Mouse (Mus musculus): ENCODE results near the gene Npm1.

Gene Npm1

GRCm38 (mm10) chr11:33162998-33163506 is at the start of gene Npm1:
Npm1 (minus strand) TSS chr11:33163206.
- DNase-seq (ENCODE audit: low read depth) = peak; percentile 99

- no peak for DNase-seq (ENCODE audit: low read depth)
Observed at GRCm38 (mm10) chr11:33207411-33207810, 44.4 kb upstream of the Npm1 start.

- DNase-seq (ENCODE audit: low read depth) = no peak
Observed at GRCm38 (mm10) chr11:33204966-33205365, 42.0 kb upstream of the Npm1 start.

GRCm38 (mm10) chr11:33204329-33204705 is 41.3 kb upstream of the Npm1 start:
- no peak for DNase-seq (ENCODE audit: low read depth)

- DNase-seq (ENCODE audit: low read depth) = no peak
Observed at GRCm38 (mm10) chr11:33203383-33204328, 40.6 kb upstream of the Npm1 start, which contains the start of gene Tlx3. Tlx3 (minus strand) TSS chr11:33203589.

GRCm38 (mm10) chr11:33202972-33203371 is 40.0 kb upstream of the Npm1 start:
- no peak for DNase-seq (ENCODE audit: low read depth)

GRCm38 (mm10) chr11:33202296-33202695 is 39.3 kb upstream of the Npm1 start:
- no peak for DNase-seq (ENCODE audit: low read depth)

GRCm38 (mm10) chr11:33201626-33202010 is 38.6 kb upstream of the Npm1 start:
- no peak for DNase-seq (ENCODE audit: low read depth)

GRCm38 (mm10) chr11:33200764-33201625 is 38.0 kb upstream of the Npm1 start:
- no peak for DNase-seq (ENCODE audit: low read depth)

GRCm38 (mm10) chr11:33199906-33200763 is 37.1 kb upstream of the Npm1 start:
- DNase-seq (ENCODE audit: low read depth) = no peak

- DNase-seq (ENCODE audit: low read depth) = no peak
Observed at GRCm38 (mm10) chr11:33199117-33199514, 36.1 kb upstream of the Npm1 start.

- no peak for DNase-seq (ENCODE audit: low read depth)
Observed at GRCm38 (mm10) chr11:33198351-33199116, 35.5 kb upstream of the Npm1 start.

- DNase-seq (ENCODE audit: low read depth) = no peak
Observed at GRCm38 (mm10) chr11:33197673-33198072, 34.7 kb upstream of the Npm1 start.

GRCm38 (mm10) chr11:33197133-33197514 is 34.1 kb upstream of the Npm1 start:
- DNase-seq (ENCODE audit: low read depth) = no peak

- DNase-seq (ENCODE audit: low read depth) = no peak
Observed at GRCm38 (mm10) chr11:33196447-33197132, 33.6 kb upstream of the Npm1 start.

- no peak for DNase-seq (ENCODE audit: low read depth)
Observed at GRCm38 (mm10) chr11:33195531-33196446, 32.8 kb upstream of the Npm1 start.

GRCm38 (mm10) chr11:33195061-33195460 is 32.1 kb upstream of the Npm1 start:
- no peak for DNase-seq (ENCODE audit: low read depth)

GRCm38 (mm10) chr11:33193695-33194094 is 30.7 kb upstream of the Npm1 start:
- DNase-seq (ENCODE audit: low read depth) = no peak

- DNase-seq (ENCODE audit: low read depth) = no peak
Observed at GRCm38 (mm10) chr11:33181804-33182203, 18.8 kb upstream of the Npm1 start.

All from c-Kit-positive CD71-negative TER-119-negative erythroid progenitor cells, embryonic 14.5 days (primary cell).